Mouse (Mus musculus) B cell, adult (primary cell): Measurements from ENCODE around the gene Yap1. TPM values are rescaled to one million over a fixed set of nuclear protein-coding genes. Genes with fewer than 3 reads are reported as not detected.

Source experiments
- total RNA-seq: library from RNA; stranded (reverse); gene quantifications from 4 replicates; pipeline ENCODE4 v1.2.4, GENCODE M21; 2023; ENCODE audit not compliant: inconsistent age

Yap1 gene
- total RNA-seq, result not detected in 4 replicates

GRCm38 (mm10) chr9:8004370-8004991 is at the start of gene Yap1:
Gene Yap1, minus strand, starts transcription at chr9:8004596.

GRCm38 (mm10) chr9:8042338-8043043 is 38.1 kb upstream of the Yap1 start, which contains the start of gene Cfap300:
Gene Cfap300, minus strand, starts transcription at chr9:8042823.

Other genes starting within 250 kb of the Yap1 start
- gene Tmem123, start 240.6 kb downstream of the Yap1 start, total RNA-seq, result 257 to 287 TPM (median 275 TPM) in 4 replicates
- gene Birc2, start 167.5 kb downstream of the Yap1 start, total RNA-seq, result 125 to 145 TPM (median 131 TPM) in 4 replicates
- gene Birc3, start 131.4 kb downstream of the Yap1 start, total RNA-seq, result 575 to 764 TPM (median 732 TPM) in 4 replicates
- gene Cfap300, start 38.2 kb upstream of the Yap1 start, total RNA-seq, result not detected in 4 replicates
- gene Cep126, start 129.7 kb upstream of the Yap1 start, total RNA-seq, result 0.13 TPM in 1 of 4 replicates, not detected in the others